ENCODE assay signal across 8 mouse cellular contexts in the genomic region with DNA sequence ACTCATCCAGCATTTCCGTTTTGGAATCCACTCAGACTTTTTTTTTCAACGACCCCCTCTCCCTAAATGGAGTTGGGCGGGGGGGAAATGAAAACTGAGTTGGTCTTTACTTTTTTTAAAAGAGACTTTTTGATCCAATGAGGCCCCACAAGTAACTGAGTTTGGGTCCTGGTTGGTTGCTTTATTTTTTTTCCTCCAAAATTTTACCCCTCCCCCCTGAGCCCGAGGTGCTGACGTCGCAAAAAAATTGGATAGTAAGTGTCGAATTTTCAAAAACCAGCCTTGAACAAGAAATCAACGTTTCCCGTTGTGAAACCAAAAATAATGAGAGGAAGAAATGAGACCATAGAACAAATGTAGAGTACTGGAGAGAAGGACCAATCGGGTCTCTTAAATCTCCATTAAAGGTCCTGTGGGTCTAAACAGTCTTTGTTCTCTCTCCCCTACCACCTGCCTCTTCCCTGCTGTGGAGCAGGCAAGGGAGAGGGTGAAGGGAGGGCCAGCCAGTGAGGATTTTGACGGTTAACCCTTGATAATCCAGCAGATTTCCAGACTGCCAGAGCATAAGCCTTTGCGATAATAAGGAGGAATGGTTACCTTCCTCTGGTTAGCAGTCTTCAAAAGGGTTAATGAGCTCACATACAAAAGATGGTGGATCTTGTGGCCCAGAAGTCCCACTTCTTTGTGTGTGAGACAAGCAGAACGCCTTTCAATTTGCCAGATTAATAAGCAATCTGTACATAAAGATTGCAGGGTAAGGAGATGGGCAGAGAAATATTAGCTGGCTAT. TPM values are rescaled to one million over a fixed set of nuclear protein-coding genes. Genes with fewer than 3 reads are reported as not detected.
A peak's percentile ranks its signal among the peaks of the same experiment; 100 is the strongest.
DNase-seq lines count a peak whose midpoint lies in the region; ATAC-seq lines count a peak whose summit lies in the region.

No protein-coding gene starts in this region.

- peak overlapping the region; percentile 72 for H3K4me2 ChIP-seq in forebrain, embryonic 12.5 days
- H3K4me2 ChIP-seq in limb, embryonic 15.5 days: peak overlapping the region; percentile 64

- H3K27me3 ChIP-seq in forebrain, embryonic 12.5 days: no peaks in the 10 kb centered on the region
- H3K27me3 ChIP-seq in limb, embryonic 15.5 days: no peaks in the 10 kb centered on the region

- intact Hi-C loops in left cerebral cortex, postnatal 10 days (cut with DNase I): no loop called here

- peak; percentile 65 to 67 for DNase-seq in left cerebral cortex, postnatal 10 days (ENCODE audit: extremely low spot score in 1 of 2, low spot score in 2 of 2)
- DNase-seq in left cerebral cortex, adult 18-20 months (ENCODE audit: low spot score in 2 of 2): no peak
- peak; percentile 58 for DNase-seq in c-Kit-negative CD71-positive TER-119-positive erythroid progenitor cells, embryonic 14.5 days (ENCODE audit: low read depth, low spot score)
- DNase-seq in induced T-regulatory cell, adult 2 months (ENCODE audit: low read depth): peak; percentile 81
- peak; percentile 65 for DNase-seq in thymus, postnatal 25 days

- peak overlapping the region; percentile 68 for H3K4me3 ChIP-seq in forebrain, embryonic 12.5 days (replicated peaks)
- H3K4me3 ChIP-seq in limb, embryonic 15.5 days: peak overlapping the region; percentile 71

- ATAC-seq in forebrain, embryonic 12.5 days (ENCODE audit: low FRiP score): no peak
- ATAC-seq in limb, embryonic 15.5 days (ENCODE audit: insufficient number of reproducible peaks, low FRiP score, low TSS enrichment, low read depth): no peak
- ATAC-seq in monocyte, adult 5-6 weeks (replicated peaks; ENCODE audit: insufficient number of reproducible peaks, low FRiP score, low TSS enrichment, poor library complexity, severe bottlenecking): peak; percentile 7

- H3K27ac ChIP-seq in forebrain, embryonic 12.5 days: peak overlapping the region; percentile 99
- peak overlapping the region; percentile 96 for H3K27ac ChIP-seq in limb, embryonic 15.5 days

- peaks cover 36% of the 10 kb centered on the region for H3K4me1 ChIP-seq in forebrain, embryonic 12.5 days
- peaks cover 24% of the 10 kb centered on the region for H3K4me1 ChIP-seq in limb, embryonic 15.5 days

- WGBS in forebrain, embryonic 12.5 days: 0% methylated on average over 13 of the region's 13 CpGs
- WGBS in limb, embryonic 15.5 days: under 1% methylated on average over 13 of the region's 13 CpGs

- peaks cover 21% of the 10 kb centered on the region for H3K36me3 ChIP-seq in forebrain, embryonic 12.5 days (replicated peaks)
- peaks cover 14% of the 10 kb centered on the region for H3K36me3 ChIP-seq in limb, embryonic 15.5 days

- peak overlapping the region; percentile 98 for H3K9ac ChIP-seq in forebrain, embryonic 12.5 days
- H3K9ac ChIP-seq in limb, embryonic 15.5 days: peak overlapping the region; percentile 85

- no peaks in the 10 kb centered on the region for H3K9me3 ChIP-seq in forebrain, embryonic 12.5 days
- H3K9me3 ChIP-seq in limb, embryonic 15.5 days: no peaks in the 10 kb centered on the region

RNA-seq across cellular contexts. Expression of gene Ppp1r10, which starts 1.4 kb away (rescaled TPM):
- total RNA-seq in left cerebral cortex, postnatal 10 days (2021): 10 to 100 TPM; 57.2 to 66.5 TPM
- 10 to 100 TPM; 62.9 to 63.7 TPM for total RNA-seq in left cerebral cortex, adult 18-20 months (2021)
- polyA plus RNA-seq in forebrain, embryonic 12.5 days (2016; fragmentation: Nextera tagmentation; extraction: Ambion mirVana): 65.4 and 70.4 TPM in 2 replicates
- polyA plus RNA-seq in limb, embryonic 15.5 days (2015; fragmentation: Nextera tagmentation; extraction: Ambion mirVana): 35.0 and 40.1 TPM in 2 replicates
- total RNA-seq in monocyte, adult 5-6 weeks (2017): 103 to 230 TPM (median 106 TPM) in 3 replicates

RNA-seq across cellular contexts. Expression of gene Mrps18b, which starts 1.5 kb away (rescaled TPM):
- 10 to 100 TPM; 50.4 to 52.0 TPM for total RNA-seq in left cerebral cortex, postnatal 10 days (2021)
- 10 to 100 TPM; 39.9 to 41.3 TPM for total RNA-seq in left cerebral cortex, adult 18-20 months (2021)
- polyA plus RNA-seq in forebrain, embryonic 12.5 days (2016; fragmentation: Nextera tagmentation; extraction: Ambion mirVana): 56.2 and 56.6 TPM in 2 replicates
- polyA plus RNA-seq in limb, embryonic 15.5 days (2015; fragmentation: Nextera tagmentation; extraction: Ambion mirVana): 72.4 and 77.1 TPM in 2 replicates
- 26.6 to 31.6 TPM (median 29.0 TPM) in 3 replicates for total RNA-seq in monocyte, adult 5-6 weeks (2017)

RNA-seq across cellular contexts. Expression of gene Atat1, which starts 7.8 kb away (rescaled TPM):
- 100 to 1,000 TPM; 105 to 111 TPM for total RNA-seq in left cerebral cortex, postnatal 10 days (2021)
- total RNA-seq in left cerebral cortex, adult 18-20 months (2021): 10 to 100 TPM; 53.6 to 56.3 TPM
- polyA plus RNA-seq in forebrain, embryonic 12.5 days (2016; fragmentation: Nextera tagmentation; extraction: Ambion mirVana): 277 and 280 TPM in 2 replicates
- polyA plus RNA-seq in limb, embryonic 15.5 days (2015; fragmentation: Nextera tagmentation; extraction: Ambion mirVana): 58.9 and 59.1 TPM in 2 replicates
- total RNA-seq in monocyte, adult 5-6 weeks (2017): 13.9 to 18.7 TPM (median 14.2 TPM) in 3 replicates

RNA-seq across cellular contexts. Expression of gene 2310061I04Rik, which starts 20.4 kb away (rescaled TPM):
- total RNA-seq in left cerebral cortex, postnatal 10 days (2021): 10 to 100 TPM; 61.5 to 72.4 TPM
- total RNA-seq in left cerebral cortex, adult 18-20 months (2021): 10 to 100 TPM; 56.4 to 57.5 TPM
- polyA plus RNA-seq in forebrain, embryonic 12.5 days (2016; fragmentation: Nextera tagmentation; extraction: Ambion mirVana): 26.7 and 29.4 TPM in 2 replicates
- polyA plus RNA-seq in limb, embryonic 15.5 days (2015; fragmentation: Nextera tagmentation; extraction: Ambion mirVana): 18.0 and 23.0 TPM in 2 replicates
- total RNA-seq in monocyte, adult 5-6 weeks (2017): 1.8 to 10.4 TPM (median 5.7 TPM) in 3 replicates

RNA-seq across cellular contexts. Expression of gene Dhx16, which starts 38.0 kb away (rescaled TPM):
- 10 to 100 TPM; 29.1 to 31.0 TPM for total RNA-seq in left cerebral cortex, postnatal 10 days (2021)
- 10 to 100 TPM; 30.6 to 32.3 TPM for total RNA-seq in left cerebral cortex, adult 18-20 months (2021)
- polyA plus RNA-seq in forebrain, embryonic 12.5 days (2016; fragmentation: Nextera tagmentation; extraction: Ambion mirVana): 48.0 and 54.8 TPM in 2 replicates
- 36.8 and 41.3 TPM in 2 replicates for polyA plus RNA-seq in limb, embryonic 15.5 days (2015; fragmentation: Nextera tagmentation; extraction: Ambion mirVana)
- 67.7 to 106 TPM (median 105 TPM) in 3 replicates for total RNA-seq in monocyte, adult 5-6 weeks (2017)

Comparison
In these comparisons a context has a peak if more than half of its experiments do, and no peak if none do; other contexts are left out.
1. DNase-seq: peak in left cerebral cortex, postnatal 10 days (2 of 2), c-Kit-negative CD71-positive TER-119-positive erythroid progenitor cells, embryonic 14.5 days (single experiment), induced T-regulatory cell, adult 2 months (single experiment) and thymus, postnatal 25 days (single experiment); none in left cerebral cortex, adult 18-20 months (0 of 2).